Mouse (Mus musculus) urinary bladder, postnatal 14 days (tissue): ENCODE measurements around the gene Usp29.

Source experiments
- DNase-seq: peaks from one replicate; pipeline ENCODE4 v3.0.0; 2021; ENCODE audit warnings: low spot score

Usp29 gene

GRCm38 (mm10) chr7:6730241-6730640 is at the start of gene Usp29, which contains the start of gene Peg3:
TSS of gene Usp29 (plus strand) at chr7:6730578.
TSS of gene Peg3 (minus strand) at chr7:6730431.
- DNase-seq: peak; percentile 83

GRCm38 (mm10) chr7:6685511-6685910 is 44.9 kb upstream of the Usp29 start:
- DNase-seq: no peak

- peak; percentile 90 for DNase-seq
Measured at GRCm38 (mm10) chr7:6696241-6697045, 33.9 kb upstream of the Usp29 start, which contains the start of gene Zim1. TSS of gene Zim1 (minus strand) at chr7:6696450.

GRCm38 (mm10) chr7:6699230-6699629 is 31.1 kb upstream of the Usp29 start:
- DNase-seq: no peak

- DNase-seq: no peak
Measured at GRCm38 (mm10) chr7:6707416-6708015, 22.9 kb upstream of the Usp29 start.

- DNase-seq: no peak
Measured at GRCm38 (mm10) chr7:6708451-6709180, 21.8 kb upstream of the Usp29 start.

GRCm38 (mm10) chr7:6709396-6709795 is 21.0 kb upstream of the Usp29 start:
- DNase-seq: no peak

GRCm38 (mm10) chr7:6727351-6728121 is 2.8 kb upstream of the Usp29 start:
- DNase-seq: peak; percentile 85

- DNase-seq: peak; percentile 91
Measured at GRCm38 (mm10) chr7:6728263-6728931, 2.0 kb upstream of the Usp29 start.

- peak; percentile 97 for DNase-seq
Measured at GRCm38 (mm10) chr7:6729061-6729817, 1.1 kb upstream of the Usp29 start.

GRCm38 (mm10) chr7:6730801-6731200 is 423 bp downstream of the Usp29 start:
- no peak for DNase-seq

- DNase-seq: no peak
Measured at GRCm38 (mm10) chr7:6731373-6731772, 995 bp downstream of the Usp29 start.

- no peak for DNase-seq
Measured at GRCm38 (mm10) chr7:6731930-6732329, 1.6 kb downstream of the Usp29 start.

GRCm38 (mm10) chr7:6736060-6736459 is 5.7 kb downstream of the Usp29 start:
- DNase-seq: no peak

- DNase-seq: no peak
Measured at GRCm38 (mm10) chr7:6744281-6744904, 14.0 kb downstream of the Usp29 start.

GRCm38 (mm10) chr7:6749196-6749595 is 18.8 kb downstream of the Usp29 start:
- peak; percentile 46 for DNase-seq

GRCm38 (mm10) chr7:6753440-6753839 is 23.1 kb downstream of the Usp29 start:
- DNase-seq: no peak

- DNase-seq: no peak
Measured at GRCm38 (mm10) chr7:6756777-6757291, 26.5 kb downstream of the Usp29 start.

GRCm38 (mm10) chr7:6759698-6760097 is 29.3 kb downstream of the Usp29 start:
- DNase-seq: no peak

- no peak for DNase-seq
Measured at GRCm38 (mm10) chr7:6760170-6760569, 29.8 kb downstream of the Usp29 start.
